Mouse (Mus musculus) kidney, embryonic 14.5 days (tissue): ENCODE measurements around the gene Reep1. TPM values are rescaled to one million over a fixed set of nuclear protein-coding genes. Genes with fewer than 3 reads are reported as not detected.

ENCODE experiments used
- ATAC-seq: fragments of 200-750 bp; cut with Nextera tagmentation; 2 replicates; pipeline ENCODE4 v1.8.0; 2017; ENCODE audit warnings: moderate number of reproducible peaks, mild to moderate bottlenecking, moderate TSS enrichment, moderate library complexity; ENCODE audit not compliant: low FRiP score, low TSS enrichment
- H3K27ac ChIP-seq: fragments of 300-500 bp; sonication (generic); 2 replicates; pipeline ENCODE4 v1.5.1; 2014; ENCODE audit warnings: low read depth, mild to moderate bottlenecking, low read length, moderate library complexity, mixed read lengths
- H3K27me3 ChIP-seq: fragments of 300-500 bp; sonication (generic); 2 replicates; pipeline ENCODE4 v1.6.1; 2014; ENCODE audit warnings: mild to moderate bottlenecking, low read length; ENCODE audit not compliant: control insufficient read depth, insufficient read depth
- H3K36me3 ChIP-seq: fragments of 300-500 bp; sonication (generic); 2 replicates; pipeline ENCODE4 v1.6.1; 2014; ENCODE audit warnings: low read length, mixed read lengths; ENCODE audit not compliant: control insufficient read depth, insufficient read depth
- H3K4me1 ChIP-seq: fragments of 300-500 bp; sonication (generic); 2 replicates; pipeline ENCODE4 v1.6.1; 2014; ENCODE audit warnings: low read length, mixed read lengths; ENCODE audit not compliant: control insufficient read depth, insufficient read depth
- H3K4me2 ChIP-seq: fragments of 300-500 bp; sonication (generic); replicated peaks from 2 replicates; pipeline ENCODE4 v1.6.1; 2014; ENCODE audit warnings: low read depth, mild to moderate bottlenecking, low read length
- H3K4me3 ChIP-seq: fragments of 300-500 bp; sonication (generic); 2 replicates; pipeline ENCODE4 v1.5.1; 2014; ENCODE audit warnings: mild to moderate bottlenecking, low read length
- H3K9ac ChIP-seq: fragments of 300-500 bp; sonication (generic); 2 replicates; pipeline ENCODE4 v1.6.1; 2014; ENCODE audit warnings: low read depth, mild to moderate bottlenecking, low read length, moderate library complexity
- H3K9me3 ChIP-seq: fragments of 300-500 bp; sonication (generic); 2 replicates; pipeline ENCODE4 v1.6.1; 2016; ENCODE audit warnings: low read length; ENCODE audit not compliant: control insufficient read depth
- WGBS: fragments of 180-500 bp; shearing (Covaris S2); extraction: QIAGEN DNeasy Blood & Tissue Kit; methylation state at CpG from one replicate; pipeline ENCODE4 v1.1.7; 2014; 5-methylcytosine and 5-hydroxymethylcytosine counted together
- polyA plus RNA-seq: library from polyadenylated mRNA; unstranded; fragments of >200 nt; fragmentation: Nextera tagmentation; extraction: Ambion mirVana; gene quantifications from 2 replicates; pipeline ENCODE4 v1.2.1, GENCODE M21; 2014

Gene Reep1
- polyA plus RNA-seq, 1 experiment from 2014 or later: 13.2 TPM

DNA sequence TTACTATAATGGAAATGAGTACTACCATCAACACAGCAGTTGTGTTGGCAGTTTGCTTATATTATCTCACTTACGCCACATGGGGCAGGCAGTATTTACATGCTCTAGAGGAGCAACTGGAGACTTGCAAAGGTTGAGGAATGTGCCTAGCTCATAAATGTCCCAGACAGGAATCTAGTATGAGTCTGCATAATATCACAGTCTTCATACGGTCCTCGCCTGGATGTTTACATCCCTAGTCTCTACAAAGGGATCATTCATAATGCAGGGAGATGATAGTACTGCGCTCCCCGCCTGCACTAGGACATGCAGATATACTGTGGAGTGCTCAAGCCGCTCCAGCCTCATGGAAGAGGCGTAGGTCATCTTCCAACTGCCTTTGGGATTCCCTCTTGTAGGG lies 19.3 kb downstream of the Reep1 start:
- Histone ChIP-seq H3K27me3 (no peaks in the 10 kb centered on the region), H3K4me1 (no peaks in the 10 kb centered on the region), H3K9ac (no peak overlapping the region), H3K4me3 (no peak overlapping the region), H3K27ac (no peak overlapping the region), H3K4me2 (no peak overlapping the region), H3K9me3 (no peaks in the 10 kb centered on the region), H3K36me3 (no peaks in the 10 kb centered on the region)
- 94% methylated on average over 7 of the region's 7 CpGs for WGBS
- no peak for ATAC-seq

- 69% methylated on average over 3 of the region's 3 CpGs for WGBS
- Histone ChIP-seq H3K9ac (no peak overlapping the region), H3K9me3 (no peaks in the 10 kb centered on the region)
These were observed 20.9 kb downstream of the Reep1 start for GRCm38 (mm10) chr6:71728306-71728705.

GRCm38 (mm10) chr6:71734910-71735599 lies 27.7 kb downstream of the Reep1 start:
- no peaks in the 10 kb centered on the region for H3K27me3 ChIP-seq
- no peak overlapping the region for H3K9ac ChIP-seq
- ATAC-seq: 0 out of 2 replicates have a peak, but pooled peaks have one; percentile 53
- no peaks in the 10 kb centered on the region for H3K4me1 ChIP-seq
- H3K27ac ChIP-seq: no peak overlapping the region
- no peaks in the 10 kb centered on the region for H3K9me3 ChIP-seq
- no peak overlapping the region for H3K4me3 ChIP-seq
- no peaks in the 10 kb centered on the region for H3K36me3 ChIP-seq
- H3K4me2 ChIP-seq: no peak overlapping the region
- 25% methylated on average over 4 of the region's 4 CpGs for WGBS

More at GRCm38 (mm10) chr6:71728306-71728705, 20.9 kb downstream of the Reep1 start:
- Histone ChIP-seq H3K27ac (no peak overlapping the region), H3K4me1 (no peaks in the 10 kb centered on the region), H3K4me2 (no peak overlapping the region), H3K27me3 (no peaks in the 10 kb centered on the region), H3K4me3 (no peak overlapping the region), H3K36me3 (no peaks in the 10 kb centered on the region)
- no peak for ATAC-seq

GRCm38 (mm10) chr6:71735600-71736010 lies 28.2 kb downstream of the Reep1 start:
- Histone ChIP-seq H3K4me1 (no peaks in the 10 kb centered on the region), H3K27me3 (no peaks in the 10 kb centered on the region), H3K4me2 (no peak overlapping the region), H3K4me3 (no peak overlapping the region), H3K36me3 (no peaks in the 10 kb centered on the region), H3K9me3 (no peaks in the 10 kb centered on the region), H3K27ac (no peak overlapping the region; the same call in 1 of the 2 replicates), H3K9ac (no peak overlapping the region)
- ATAC-seq: 0 out of 2 replicates have a peak, but pooled peaks have one; percentile 65
- WGBS: 8% methylated on average over 4 of the region's 4 CpGs

DNA sequence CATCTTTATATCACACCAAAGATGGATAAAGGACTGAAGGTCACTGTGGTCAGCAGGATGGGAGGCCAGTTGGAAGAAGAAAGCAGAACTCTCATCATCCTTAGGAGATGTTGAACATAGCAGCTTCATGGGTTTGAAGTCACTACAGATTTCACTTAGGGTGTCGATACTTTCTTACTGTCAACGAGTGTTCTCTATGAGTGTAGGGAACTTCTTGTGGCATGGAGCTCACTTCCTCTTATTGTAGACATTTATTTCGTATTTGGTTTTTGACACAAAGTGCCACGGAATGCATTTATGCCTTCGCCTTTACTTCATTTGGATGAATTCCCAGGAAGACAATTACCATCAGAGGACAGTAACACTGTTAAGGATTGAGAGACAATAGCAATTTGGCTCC lies 28.7 kb downstream of the Reep1 start:
- Histone ChIP-seq H3K27ac (no peak overlapping the region), H3K4me1 (no peaks in the 10 kb centered on the region), H3K9ac (no peak overlapping the region), H3K4me2 (no peak overlapping the region), H3K4me3 (no peak overlapping the region), H3K27me3 (no peaks in the 10 kb centered on the region), H3K36me3 (no peaks in the 10 kb centered on the region), H3K9me3 (no peaks in the 10 kb centered on the region)
- 90% methylated on average over 5 of the region's 5 CpGs for WGBS
- ATAC-seq: no peak

GRCm38 (mm10) chr6:71737202-71737601 lies 29.8 kb downstream of the Reep1 start:
- Histone ChIP-seq H3K9me3 (no peaks in the 10 kb centered on the region), H3K27ac (no peak overlapping the region), H3K4me1 (no peaks in the 10 kb centered on the region), H3K4me2 (no peak overlapping the region), H3K9ac (no peak overlapping the region), H3K27me3 (no peaks in the 10 kb centered on the region), H3K36me3 (no peaks in the 10 kb centered on the region), H3K4me3 (no peak overlapping the region)
- ATAC-seq: no peak
- WGBS: 69% methylated on average over 8 of the region's 8 CpGs

DNA sequence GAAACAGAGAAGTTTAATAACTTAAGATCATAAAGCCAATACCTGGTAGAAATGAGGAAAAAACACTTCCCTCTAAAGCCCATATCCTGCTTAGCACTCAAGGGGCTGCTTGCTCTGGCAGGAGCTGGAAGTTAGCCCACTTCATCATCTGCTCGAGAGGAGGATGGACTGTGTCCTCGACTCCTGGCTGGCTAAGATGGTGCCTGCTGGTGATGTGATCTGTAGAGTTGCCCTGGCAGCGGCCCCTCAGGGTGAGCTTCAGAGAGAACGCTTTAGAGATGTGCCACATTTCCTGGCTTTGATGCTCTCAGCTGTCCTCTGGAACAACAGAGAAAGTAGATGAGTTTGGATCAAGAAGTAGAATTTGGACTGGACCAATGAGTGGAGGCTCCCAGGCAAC lies 31.2 kb downstream of the Reep1 start:
- no peak overlapping the region for H3K4me2 ChIP-seq
- WGBS: 74% methylated on average over 4 of the region's 4 CpGs
- no peak for ATAC-seq
- no peak overlapping the region for H3K9ac ChIP-seq
- H3K9me3 ChIP-seq: no peaks in the 10 kb centered on the region
- H3K36me3 ChIP-seq: no peaks in the 10 kb centered on the region
- H3K4me3 ChIP-seq: no peak overlapping the region
- no peak overlapping the region for H3K27ac ChIP-seq
- H3K27me3 ChIP-seq: no peaks in the 10 kb centered on the region
- H3K4me1 ChIP-seq: no peaks in the 10 kb centered on the region

DNA sequence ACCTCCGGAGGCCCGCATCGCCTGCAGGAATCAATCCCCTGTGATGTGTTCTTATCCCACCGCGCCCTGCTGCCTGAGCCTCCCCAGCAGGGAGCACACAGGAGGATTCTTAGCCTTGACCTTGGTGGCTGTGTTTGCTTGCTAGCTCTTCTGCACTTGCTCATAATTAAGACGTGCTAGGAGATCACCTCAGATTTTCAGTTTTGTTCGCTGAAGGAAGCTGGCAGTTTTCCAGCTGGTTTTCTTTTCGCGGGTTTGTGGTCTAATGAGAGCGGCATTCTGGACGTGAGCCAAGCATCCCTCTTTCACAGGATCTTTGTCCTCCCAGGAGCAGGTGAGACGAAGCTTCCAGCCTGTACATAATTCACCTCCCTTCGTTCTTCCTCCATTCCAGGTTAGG lies 33.6 kb downstream of the Reep1 start:
- 57% methylated on average over 13 of the region's 13 CpGs for WGBS
- no peak overlapping the region for H3K4me2 ChIP-seq
- H3K9ac ChIP-seq: no peak overlapping the region
- H3K27ac ChIP-seq: no peak overlapping the region
- no peak for ATAC-seq
- H3K4me3 ChIP-seq: no peak overlapping the region
- H3K4me1 ChIP-seq: no peaks in the 10 kb centered on the region
- no peaks in the 10 kb centered on the region for H3K9me3 ChIP-seq
- H3K27me3 ChIP-seq: no peaks in the 10 kb centered on the region
- H3K36me3 ChIP-seq: no peaks in the 10 kb centered on the region

- WGBS: 87% methylated on average over 6 of the region's 6 CpGs
- H3K4me1 ChIP-seq: no peaks in the 10 kb centered on the region
- ATAC-seq: no peak
- H3K36me3 ChIP-seq: no peaks in the 10 kb centered on the region
- H3K27ac ChIP-seq: no peak overlapping the region
- no peak overlapping the region for H3K4me3 ChIP-seq
- H3K4me2 ChIP-seq: no peak overlapping the region
- H3K27me3 ChIP-seq: no peaks in the 10 kb centered on the region
- no peaks in the 10 kb centered on the region for H3K9me3 ChIP-seq
- H3K9ac ChIP-seq: no peak overlapping the region
These were observed 34.8 kb downstream of the Reep1 start for GRCm38 (mm10) chr6:71741998-71742636.
